Mouse (Mus musculus) bone marrow, adult 2 months (tissue): ENCODE results near the gene Il1b. TPM values are rescaled to one million over a fixed set of nuclear protein-coding genes. Genes with fewer than 3 reads are reported as not detected.

Source experiments
- H3K27ac ChIP-seq: fragments of 200-500 bp; 2 replicates; pipeline ENCODE4 v1.5.1; 2012; ENCODE audit warnings: low read depth, mild to moderate bottlenecking, control low read depth, inconsistent platforms, low read length; ENCODE audit not compliant: control insufficient read depth, poor library complexity, insufficient read depth
- H3K4me1 ChIP-seq: fragments of 200-500 bp; 2 replicates; pipeline ENCODE4 v1.6.1; 2011; ENCODE audit warnings: low read length; ENCODE audit not compliant: control insufficient read depth, insufficient read depth
- H3K4me3 ChIP-seq: fragments of 200-500 bp; replicated peaks from 2 replicates; pipeline ENCODE3; 2011; ENCODE audit warnings: mild to moderate bottlenecking, low read depth, low read length, control low read depth; ENCODE audit not compliant: control insufficient read depth
- CTCF ChIP-seq: fragments of 200-500 bp; IDR thresholded peaks from 2 replicates; pipeline ENCODE4 v1.5.1; 2011; ENCODE audit warnings: low read length, control low read depth; ENCODE audit not compliant: control insufficient read depth, insufficient read depth
- POLR2A ChIP-seq: fragments of 200-500 bp; IDR thresholded peaks from 2 replicates; pipeline ENCODE4 v1.6.1; 2011; ENCODE audit warnings: low read depth, mild to moderate bottlenecking, control low read depth, low read length, borderline replicate concordance; ENCODE audit not compliant: control insufficient read depth
- WGBS: fragments of 180-500 bp; shearing (Covaris S2); methylation state at CpG from one replicate; pipeline ENCODE4 v1.1.7; 2018; 5-methylcytosine and 5-hydroxymethylcytosine counted together
- polyA plus RNA-seq: library from polyadenylated mRNA; stranded (reverse); fragments of >200 nt; gene quantifications from 2 replicates; pipeline ENCODE4 v1.2.4, GENCODE M21; 2011; ENCODE audit warnings: low replicate concordance; ENCODE audit not compliant: missing spikeins, insufficient read depth, insufficient read length

Gene Il1b
- polyA plus RNA-seq, 1 experiment = 10.5 TPM

GRCm38 (mm10) chr2:129384272-129384660 lies 13.3 kb upstream of the Il1b start:
- Histone ChIP-seq H3K4me1 (no peaks in the 10 kb centered on the region; the same call in 1 of the 2 replicates), H3K27ac (no peak overlapping the region), H3K4me3 (no peak overlapping the region)
- no peak for TF ChIP-seq POLR2A
- TF ChIP-seq CTCF = no peak
- WGBS = 78% methylated on average over 8 of the region's 8 CpGs

DNA sequence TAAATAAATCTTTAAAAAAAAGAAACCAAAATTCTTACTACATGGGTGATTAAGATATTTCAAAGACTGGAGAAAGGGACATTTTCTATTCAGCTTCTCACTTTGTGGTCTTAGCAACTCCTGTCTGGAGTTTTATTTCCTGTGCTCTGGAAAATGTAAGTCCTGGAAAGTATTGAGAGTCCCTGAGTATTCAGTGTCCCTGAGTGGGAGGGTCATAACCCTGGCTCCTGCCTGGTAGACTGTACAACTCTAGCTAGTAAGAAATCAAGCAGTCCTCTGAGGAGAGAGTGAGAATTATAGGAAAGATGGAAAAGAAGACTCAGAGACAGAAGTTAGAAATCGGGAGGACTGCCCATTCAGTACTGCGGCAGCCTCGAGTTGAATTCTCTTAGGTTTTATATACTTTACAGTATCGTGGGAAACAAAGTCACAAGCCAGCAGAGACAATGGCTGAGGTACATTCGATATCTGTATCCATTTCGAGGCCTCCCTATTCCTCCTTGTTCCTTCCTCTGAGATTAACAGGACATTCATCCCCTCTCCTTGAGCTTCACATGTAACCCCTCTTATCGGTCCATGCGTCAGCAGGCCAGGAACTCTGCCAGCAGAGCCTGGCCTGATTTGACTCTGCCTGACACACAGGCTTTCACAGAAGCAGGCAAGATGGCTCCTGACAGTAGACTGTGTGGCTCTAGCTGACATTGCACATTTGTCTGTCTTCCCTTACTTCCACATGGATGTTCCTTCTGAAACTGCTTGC lies 12.8 kb upstream of the Il1b start:
- Histone ChIP-seq H3K4me3 (no peak overlapping the region), H3K27ac (no peak overlapping the region), H3K4me1 (no peaks in the 10 kb centered on the region; the same call in 1 of the 2 replicates)
- WGBS = 78% methylated on average over 8 of the region's 8 CpGs
- no peak for TF ChIP-seq CTCF
- no peak for TF ChIP-seq POLR2A

DNA sequence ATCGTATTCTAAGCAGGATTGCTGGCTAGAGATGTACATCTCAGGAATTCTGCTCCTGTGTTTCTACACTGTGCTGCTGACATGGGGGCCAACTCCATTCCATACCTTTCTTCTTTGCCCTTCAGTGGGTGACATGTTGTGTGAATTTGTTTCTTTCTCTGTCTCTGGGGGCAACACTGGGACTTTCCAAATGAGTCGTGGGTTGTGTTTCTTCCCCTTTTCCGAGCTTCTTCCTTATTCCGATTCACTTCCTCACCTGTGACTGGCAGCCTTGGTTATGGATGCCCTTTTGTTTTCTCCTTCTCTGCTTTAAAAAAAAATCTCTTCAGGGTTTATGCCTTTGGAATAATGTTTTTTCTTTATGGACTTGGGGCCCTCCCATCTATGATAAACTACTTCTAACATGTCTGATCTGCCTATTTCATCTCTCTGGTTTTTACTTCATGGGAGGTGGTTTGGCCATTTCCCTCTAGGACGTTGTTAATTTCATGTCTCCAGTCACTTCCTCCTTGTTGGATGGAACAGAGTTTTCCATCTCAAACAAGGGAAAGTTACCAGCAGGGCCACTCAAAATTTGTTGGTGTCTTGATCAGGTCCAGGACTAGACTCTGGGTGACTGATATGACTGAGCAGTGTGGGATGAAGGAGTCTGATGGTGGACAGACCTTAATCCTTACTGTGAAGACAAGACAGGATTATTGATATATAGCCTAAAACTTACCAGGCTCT lies 10.0 kb upstream of the Il1b start:
- WGBS = 29% methylated on average over 5 of the region's 5 CpGs
- H3K27ac ChIP-seq = no peak overlapping the region
- no peaks in the 10 kb centered on the region; the same call in 1 of the 2 replicates for H3K4me1 ChIP-seq
- H3K4me3 ChIP-seq = no peak overlapping the region
- TF ChIP-seq CTCF (no peak), POLR2A (no peak)

GRCm38 (mm10) chr2:129380211-129380610 lies 9.3 kb upstream of the Il1b start:
- no peak overlapping the region for H3K27ac ChIP-seq
- no peak for TF ChIP-seq CTCF
- no peak for TF ChIP-seq POLR2A
- H3K4me1 ChIP-seq = no peaks in the 10 kb centered on the region; the same call in 1 of the 2 replicates
- 55% methylated on average over 5 of the region's 5 CpGs for WGBS
- no peak overlapping the region for H3K4me3 ChIP-seq

- Histone ChIP-seq H3K4me3 (no peak overlapping the region), H3K27ac (peak overlapping the region; percentile 72; the same call in 1 of the 2 replicates), H3K4me1 (peaks cover 2% of the 10 kb centered on the region; the same call in 1 of the 2 replicates)
- TF ChIP-seq CTCF (no peak), POLR2A (no peak)
- WGBS = 7% methylated on average over 4 of the region's 4 CpGs
Measured at GRCm38 (mm10) chr2:129373307-129373706, 2.4 kb upstream of the Il1b start.

DNA sequence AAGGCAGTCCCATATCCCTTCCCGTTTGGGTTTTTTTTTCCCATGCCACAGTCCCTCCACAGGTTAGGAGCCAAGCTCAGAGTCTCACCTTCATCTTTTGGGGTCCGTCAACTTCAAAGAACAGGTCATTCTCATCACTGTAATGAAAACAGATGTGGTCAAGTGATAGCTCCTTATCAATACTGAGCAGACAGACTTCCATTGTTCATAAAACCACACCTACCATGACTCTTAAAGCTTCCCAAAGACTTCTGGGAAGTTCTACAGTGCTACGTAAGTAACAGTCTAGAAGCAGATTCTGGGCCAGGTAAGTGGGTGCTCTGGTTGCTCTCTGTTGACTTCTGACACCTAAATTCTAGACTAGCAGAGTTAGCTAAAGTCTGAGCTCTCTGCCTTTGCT lies 1.3 kb downstream of the Il1b start:
- no peak overlapping the region for H3K4me3 ChIP-seq
- no peak overlapping the region for H3K27ac ChIP-seq
- TF ChIP-seq CTCF (no peak), POLR2A (no peak)
- 59% methylated on average over 3 of the region's 3 CpGs for WGBS
- peaks cover 2% of the 10 kb centered on the region; the same call in 1 of the 2 replicates for H3K4me1 ChIP-seq

DNA sequence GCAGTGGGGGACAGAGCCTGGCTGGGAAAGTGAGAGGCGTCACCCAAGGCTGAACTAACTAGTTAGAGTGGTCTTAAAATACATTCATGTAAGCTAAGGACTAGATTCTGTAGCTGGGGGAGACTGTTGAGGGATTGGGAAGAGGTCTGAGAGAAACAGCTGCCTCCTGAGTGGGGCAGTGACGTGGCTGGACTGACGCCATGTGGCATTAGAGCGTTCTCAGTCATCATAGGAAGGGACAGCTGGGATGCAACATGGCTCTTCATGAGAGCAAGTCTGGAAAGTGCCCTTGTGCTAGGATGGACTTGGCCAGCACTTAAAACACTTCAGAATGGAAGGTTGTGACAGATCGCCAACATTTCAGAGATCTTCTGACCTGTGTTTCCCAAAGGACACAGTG lies 2.1 kb downstream of the Il1b start:
- WGBS = 84% methylated on average over 5 of the region's 5 CpGs
- H3K4me3 ChIP-seq = no peak overlapping the region
- TF ChIP-seq POLR2A (no peak), CTCF (no peak)
- no peak overlapping the region for H3K27ac ChIP-seq
- peaks cover 2% of the 10 kb centered on the region; the same call in 1 of the 2 replicates for H3K4me1 ChIP-seq

DNA sequence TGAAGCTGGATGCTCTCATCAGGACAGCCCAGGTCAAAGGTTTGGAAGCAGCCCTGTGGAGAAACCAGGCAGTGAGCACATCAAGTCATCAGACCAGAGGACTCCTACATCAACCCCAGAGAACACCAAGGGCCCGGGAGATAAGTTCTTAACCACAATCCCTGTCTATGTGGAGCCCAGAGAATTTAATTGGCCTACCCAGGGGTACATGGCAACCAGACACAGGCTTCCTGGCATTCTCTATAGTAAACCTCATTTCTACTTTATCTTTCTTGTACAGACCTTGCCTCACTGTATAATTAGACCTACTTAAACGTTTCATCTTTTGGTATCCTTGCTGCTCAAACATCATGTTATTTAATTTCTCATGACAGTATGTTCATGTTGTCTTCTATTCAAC lies 2.8 kb downstream of the Il1b start:
- 41% methylated on average over 2 of the region's 2 CpGs for WGBS
- TF ChIP-seq POLR2A (no peak), CTCF (no peak)
- H3K4me1 ChIP-seq = peaks cover 2% of the 10 kb centered on the region; the same call in 1 of the 2 replicates
- H3K27ac ChIP-seq = no peak overlapping the region
- H3K4me3 ChIP-seq = no peak overlapping the region

- TF ChIP-seq CTCF (no peak), POLR2A (no peak)
- WGBS = 66% methylated on average over 5 of the region's 5 CpGs
- no peak overlapping the region for H3K4me3 ChIP-seq
- peaks cover 2% of the 10 kb centered on the region; the same call in 1 of the 2 replicates for H3K4me1 ChIP-seq
- no peak overlapping the region for H3K27ac ChIP-seq
Measured at GRCm38 (mm10) chr2:129367246-129367645, 3.7 kb downstream of the Il1b start.
